Mouse (Mus musculus) gastrocnemius, postnatal 25 days (tissue): ENCODE results near the gene Mfsd4b4. TPM values are rescaled to one million over a fixed set of nuclear protein-coding genes. Genes with fewer than 3 reads are reported as not detected.
A peak's percentile ranks its signal among the peaks of the same experiment; 100 is the strongest.
"Not testable (repeated sequence)": the region's sequence is repeated elsewhere in the genome, so short reads cannot be mapped to it uniquely, and the experiment has no call there.

Experiments
- DNase-seq: peaks from one replicate; pipeline ENCODE4 v3.0.0; 2022
- long read RNA-seq, 2 experiments: library from polyadenylated mRNA; stranded (forward); transcript quantifications; one replicate each; pipeline ENCODE4 v2.0.0; 2021
- total RNA-seq, 2 experiments: library from RNA; stranded (reverse); gene quantifications; 1 replicate in 1 of 2; 2 replicates in 1 of 2; pipeline ENCODE4 v1.2.3; 2021

Mfsd4b4 gene
- total RNA-seq: 1 to 10 TPM; 2.1 to 2.2 TPM
- long read RNA-seq, experiment 1: 0 reads
- long read RNA-seq, experiment 2, partial matches to known transcripts: 0 of 2 reads
- long read RNA-seq, experiment 2, other reads (novel, unspliced or antisense): 0 of 2 reads

GRCm38 (mm10) chr10:39898874-39899371 is at the start of gene Mfsd4b4:
Gene Mfsd4b4 (minus strand): TSS chr10:39899238.
- peak; percentile 88 for DNase-seq

GRCm38 (mm10) chr10:39947195-39947594 is 48.2 kb upstream of the Mfsd4b4 start:
- DNase-seq: not testable (repeated sequence)

- no peak for DNase-seq
Observed at GRCm38 (mm10) chr10:39936553-39936952, 37.5 kb upstream of the Mfsd4b4 start.

GRCm38 (mm10) chr10:39926616-39927139 is 27.6 kb upstream of the Mfsd4b4 start, which contains the start of gene Mfsd4b2:
Gene Mfsd4b2 (minus strand): TSS chr10:39926923.
- peak; percentile 10 for DNase-seq

- not testable (repeated sequence) for DNase-seq
Observed at GRCm38 (mm10) chr10:39924556-39924955, 25.5 kb upstream of the Mfsd4b4 start.

- DNase-seq: no peak
Observed at GRCm38 (mm10) chr10:39912616-39913015, 13.6 kb upstream of the Mfsd4b4 start.

GRCm38 (mm10) chr10:39908768-39909441 is 9.9 kb upstream of the Mfsd4b4 start:
- no peak for DNase-seq

GRCm38 (mm10) chr10:39906799-39907658 is 8.0 kb upstream of the Mfsd4b4 start:
- no peak for DNase-seq

- DNase-seq: no peak
Observed at GRCm38 (mm10) chr10:39904191-39904590, 5.2 kb upstream of the Mfsd4b4 start.

GRCm38 (mm10) chr10:39896503-39896902 is 2.5 kb downstream of the Mfsd4b4 start:
- DNase-seq: no peak

GRCm38 (mm10) chr10:39893702-39894697 is 5.0 kb downstream of the Mfsd4b4 start:
- no peak for DNase-seq

GRCm38 (mm10) chr10:39888621-39889020 is 10.4 kb downstream of the Mfsd4b4 start:
- peak; percentile 49 for DNase-seq

GRCm38 (mm10) chr10:39865509-39865908 is 33.5 kb downstream of the Mfsd4b4 start:
- no peak for DNase-seq

GRCm38 (mm10) chr10:39842621-39843020 is 56.4 kb downstream of the Mfsd4b4 start:
- no peak for DNase-seq

Other genes starting within 250 kb of the Mfsd4b4 start
- 10 to 100 TPM; 24.2 to 27.4 TPM for gene Rev3l, start 167.1 kb downstream of the Mfsd4b4 start, total RNA-seq
- gene Mfsd4b2, start 27.7 kb upstream of the Mfsd4b4 start, total RNA-seq: under 1 TPM; 0.15 to 0.19 TPM
- 1 to 10 TPM; 3.7 to 5.4 TPM for gene Mfsd4b3, start 60.9 kb upstream of the Mfsd4b4 start, total RNA-seq
- gene Mfsd4b5, start 87.4 kb upstream of the Mfsd4b4 start, total RNA-seq: under 1 TPM; 0.32 to 0.36 TPM
- 1 to 10 TPM; 3.0 to 3.2 TPM for gene Mfsd4b1, start 126.0 kb upstream of the Mfsd4b4 start, total RNA-seq
- 10 to 100 TPM; 24.1 to 39.7 TPM for gene Slc16a10, start 243.0 kb upstream of the Mfsd4b4 start, total RNA-seq